Mouse (Mus musculus) Patski (cell line): Measurements from ENCODE around the gene Tpst1. TPM values are rescaled to one million over a fixed set of nuclear protein-coding genes. Genes with fewer than 3 reads are reported as not detected.

Source experiments
- ATAC-seq: fragments of 100-300 bp; one replicate; pipeline ENCODE4 v1.8.0; 2021
- CTCF ChIA-PET: fragments of 350-600 bp; sonication (Branson Sonifier 250); formaldehyde crosslinking; loops from one replicate; lab custom pipeline; 2022; ENCODE audit warnings: inconsistent platforms; lab: Charles Lee
- POLR2A ChIA-PET: fragments of 350-600 bp; sonication (Branson Sonifier 250); formaldehyde crosslinking; loops from one replicate; lab custom pipeline; 2022; ENCODE audit warnings: antibody characterized with exemption, inconsistent platforms; lab: Charles Lee
- DNase-seq: peaks from one replicate; pipeline ENCODE4 v3.0.0-alpha.2; 2011; ENCODE audit warnings: low read depth, low spot score
- H3K27me3 ChIP-seq: fragments of 371-371 bp; one replicate; pipeline ENCODE4 v1.5.1; 2021
- CTCF ChIP-seq: fragments of 100-300 bp; IDR thresholded peaks from one replicate; pipeline ENCODE4 v1.5.1; 2021
- in situ Hi-C: fragments of 300-500 bp; cut with MboI; formaldehyde crosslinking; loops from 3 replicates; pipeline ENCODE4 v1.11.1; 2018; ENCODE audit warnings: low pct_unique_long_range_greater_than_20kb, mixed read lengths
- polyA plus RNA-seq: library from polyadenylated mRNA; unstranded; gene quantifications from one replicate; pipeline ENCODE4 v1.2.3, GENCODE M21; 2021

Tpst1 gene
- polyA plus RNA-seq, 1 experiment from 2014 or later, result 18.3 TPM

GRCm38 (mm10) chr5:130158545-130158944, 85.4 kb downstream of the Tpst1 start:
- H3K27me3 ChIP-seq, result no peaks in the 10 kb centered on the region
- ChIA-PET CTCF (interaction anchor here (0.9 kb wide), 1 partner anchor 9 kb away, joined by 3 read pairs; no protein-coding TSS in a partner anchor), POLR2A (interaction anchor here (0.6 kb wide), 1 partner anchor 11 kb away, joined by 3 read pairs; no protein-coding TSS in a partner anchor)
- no peak for TF ChIP-seq CTCF
- ATAC-seq (no peak), DNase-seq (no peak)
- in situ Hi-C loops, result no loop called here

- DNase-seq (no peak), ATAC-seq (no peak)
- ChIA-PET CTCF (interaction anchor here (0.8 kb wide), 1 partner anchor 9 kb away, joined by 3 read pairs; no protein-coding TSS in a partner anchor), POLR2A (no interaction called here)
- no peak for TF ChIP-seq CTCF
- no peaks in the 10 kb centered on the region for H3K27me3 ChIP-seq
- in situ Hi-C loops, result no loop called here
Measured at GRCm38 (mm10) chr5:130159761-130160201, 86.7 kb downstream of the Tpst1 start.

- in situ Hi-C loops, result no loop called here
- DNase-seq, result no peak
- CTCF ChIA-PET, result interaction anchor here (0.8 to 3.9 kb wide), 9 partner anchors 9 to 126 kb away, joined by 3 to 33 read pairs (median 5); partner anchors contain the start of gene Kctd7
- H3K27me3 ChIP-seq, result no peaks in the 10 kb centered on the region
- POLR2A ChIA-PET, result no interaction called here
- ATAC-seq, result no peak
- peak; percentile 88 for TF ChIP-seq CTCF
Measured at GRCm38 (mm10) chr5:130163670-130164069, 90.5 kb downstream of the Tpst1 start.

- no peak for DNase-seq
- no peak for ATAC-seq
- in situ Hi-C loops, result no loop called here
- no peak for TF ChIP-seq CTCF
- CTCF ChIA-PET, result interaction anchor here (3.9 kb wide), 1 partner anchor 13 kb away, joined by 33 read pairs; no protein-coding TSS in a partner anchor
- POLR2A ChIA-PET, result no interaction called here
- no peaks in the 10 kb centered on the region for H3K27me3 ChIP-seq
Measured at GRCm38 (mm10) chr5:130165213-130165612, 92.1 kb downstream of the Tpst1 start.

GRCm38 (mm10) chr5:130169109-130169508, 96.0 kb downstream of the Tpst1 start:
- H3K27me3 ChIP-seq, result no peaks in the 10 kb centered on the region
- CTCF ChIA-PET, result interaction anchor here (1.8 kb wide), 1 partner anchor 52 kb away, joined by 5 read pairs; no protein-coding TSS in a partner anchor
- no peak for TF ChIP-seq CTCF
- ATAC-seq, result peak; percentile 61
- POLR2A ChIA-PET, result interaction anchor here (0.6 to 1.5 kb wide), 3 partner anchors 10 to 15 kb away, joined by 3 read pairs; no protein-coding TSS in a partner anchor
- in situ Hi-C loops, result no loop called here
- DNase-seq, result peak; percentile 39

- ATAC-seq (no peak), DNase-seq (no peak)
- no peaks in the 10 kb centered on the region for H3K27me3 ChIP-seq
- CTCF ChIA-PET, result interaction anchor here (0.5 to 0.7 kb wide), 2 partner anchors 10 to 133 kb away, joined by 3 to 4 read pairs; no protein-coding TSS in a partner anchor
- in situ Hi-C loops, result no loop called here
- TF ChIP-seq CTCF, result no peak
- POLR2A ChIA-PET, result interaction anchor here (0.8 kb wide), 1 partner anchor 20 kb away, joined by 3 read pairs; no protein-coding TSS in a partner anchor
Measured at GRCm38 (mm10) chr5:130170666-130171422, 97.7 kb downstream of the Tpst1 start.

- ATAC-seq, result peak; percentile 83
Measured at GRCm38 (mm10) chr5:130171423-130171954, 98.4 kb downstream of the Tpst1 start, which contains the start of gene Rabgef1. Gene Rabgef1 (plus strand): TSS chr5:130171798.

GRCm38 (mm10) chr5:130171956-130172601, 99.0 kb downstream of the Tpst1 start:
- in situ Hi-C loops, result no loop called here
- TF ChIP-seq CTCF, result no peak
- ATAC-seq (peak; percentile 61), DNase-seq (no peak)
- ChIA-PET POLR2A (no interaction called here), CTCF (interaction anchor here (1.6 to 2.3 kb wide), 2 partner anchors 9 to 21 kb away, joined by 3 to 10 read pairs; no protein-coding TSS in a partner anchor)
- no peaks in the 10 kb centered on the region for H3K27me3 ChIP-seq

More at GRCm38 (mm10) chr5:130171423-130171954, 98.4 kb downstream of the Tpst1 start, which contains the start of gene Rabgef1:
- ChIA-PET CTCF (no interaction called here), POLR2A (interaction anchor here (0.8 kb wide), 1 partner anchor 21 kb away, joined by 3 read pairs; no protein-coding TSS in a partner anchor)
- H3K27me3 ChIP-seq, result no peaks in the 10 kb centered on the region
- in situ Hi-C loops, result no loop called here
- DNase-seq, result peak; percentile 67
- TF ChIP-seq CTCF, result no peak

- ChIA-PET CTCF (interaction anchor here (0.7 to 2.3 kb wide), 6 partner anchors 10 to 44 kb away, joined by 3 to 10 read pairs (median 5); partner anchors contain the start of gene Tmem248), POLR2A (interaction anchor here (0.5 to 0.9 kb wide), 3 partner anchors 11 to 247 kb away, joined by 3 to 4 read pairs (median 3); no protein-coding TSS in a partner anchor)
- in situ Hi-C loops, result no loop called here
- ATAC-seq (no peak), DNase-seq (no peak)
- no peak for TF ChIP-seq CTCF
- no peaks in the 10 kb centered on the region for H3K27me3 ChIP-seq
Measured at GRCm38 (mm10) chr5:130173012-130173411, 99.9 kb downstream of the Tpst1 start.

- ATAC-seq (no peak), DNase-seq (no peak)
- TF ChIP-seq CTCF, result no peak
- H3K27me3 ChIP-seq, result no peaks in the 10 kb centered on the region
- ChIA-PET CTCF (interaction anchor here (1.2 kb wide), 1 partner anchor 36 kb away, joined by 3 read pairs; no protein-coding TSS in a partner anchor), POLR2A (no interaction called here)
- in situ Hi-C loops, result no loop called here
Measured at GRCm38 (mm10) chr5:130177871-130178270, 104.7 kb downstream of the Tpst1 start.
